In genomic region chr2:77175411-77175810, GRCm38 (mm10) we compare ENCODE assay signal across 18 mouse cellular contexts.
"Had no signal": no experiment of that assay in that cellular context is flagged by ENCODE, and none has a peak within 500 bp of the region (broad histone marks: within the 10 kb centered on the region; RNA-seq: fewer than 3 reads in every experiment).

No protein-coding gene starts in this region.

- H3K4me3 ChIP-seq: limb, embryonic 10.5 days; limb, embryonic 13.5 days; liver, embryonic 15.5 days; lung, embryonic 15.5 days; megakaryocyte, embryonic 14.5 days; midbrain, embryonic 12.5 days had no signal

- H3K4me2 ChIP-seq: limb, embryonic 13.5 days; lung, embryonic 15.5 days; midbrain, embryonic 12.5 days had no signal

- DNase-seq: kidney, adult 9 months; kidney, postnatal 14 days; kidney, postnatal 4 days; layer of hippocampus, adult 9-11 months; layer of hippocampus, postnatal 36 days; liver; lung, adult 18-20 months; lung, postnatal 10 days; lung, postnatal 36 days; thymus, adult 18-20 months; thymus, postnatal 36 days had no signal

- H3K27me3 ChIP-seq: limb, embryonic 13.5 days; liver, embryonic 15.5 days; lung, embryonic 15.5 days; midbrain, embryonic 12.5 days had no signal

- H3K9ac ChIP-seq: limb, embryonic 13.5 days; liver, embryonic 15.5 days; lung, embryonic 15.5 days; midbrain, embryonic 12.5 days had no signal

- H3K9me3 ChIP-seq: limb, embryonic 10.5 days; limb, embryonic 13.5 days; liver, embryonic 12.5 days; liver, embryonic 15.5 days; lung, embryonic 15.5 days; megakaryocyte, embryonic 14.5 days; midbrain, embryonic 12.5 days had no signal

- H3K36me3 ChIP-seq: limb, embryonic 10.5 days; liver, embryonic 12.5 days; liver, embryonic 15.5 days; lung, embryonic 15.5 days; midbrain, embryonic 12.5 days had no signal

- H3K27ac ChIP-seq: limb, embryonic 10.5 days; limb, embryonic 13.5 days; lung, embryonic 15.5 days; midbrain, embryonic 12.5 days had no signal

- ATAC-seq: liver, embryonic 12.5 days had no signal
